Mouse (Mus musculus) 3T3-L1 (cell line): ENCODE results near the gene Pspn.

ENCODE experiments used
- DNase-seq: peaks from one replicate; pipeline ENCODE4 v3.0.0-alpha.2; 2015; ENCODE audit warnings: low read depth, low spot score

The Pspn gene

DNA sequence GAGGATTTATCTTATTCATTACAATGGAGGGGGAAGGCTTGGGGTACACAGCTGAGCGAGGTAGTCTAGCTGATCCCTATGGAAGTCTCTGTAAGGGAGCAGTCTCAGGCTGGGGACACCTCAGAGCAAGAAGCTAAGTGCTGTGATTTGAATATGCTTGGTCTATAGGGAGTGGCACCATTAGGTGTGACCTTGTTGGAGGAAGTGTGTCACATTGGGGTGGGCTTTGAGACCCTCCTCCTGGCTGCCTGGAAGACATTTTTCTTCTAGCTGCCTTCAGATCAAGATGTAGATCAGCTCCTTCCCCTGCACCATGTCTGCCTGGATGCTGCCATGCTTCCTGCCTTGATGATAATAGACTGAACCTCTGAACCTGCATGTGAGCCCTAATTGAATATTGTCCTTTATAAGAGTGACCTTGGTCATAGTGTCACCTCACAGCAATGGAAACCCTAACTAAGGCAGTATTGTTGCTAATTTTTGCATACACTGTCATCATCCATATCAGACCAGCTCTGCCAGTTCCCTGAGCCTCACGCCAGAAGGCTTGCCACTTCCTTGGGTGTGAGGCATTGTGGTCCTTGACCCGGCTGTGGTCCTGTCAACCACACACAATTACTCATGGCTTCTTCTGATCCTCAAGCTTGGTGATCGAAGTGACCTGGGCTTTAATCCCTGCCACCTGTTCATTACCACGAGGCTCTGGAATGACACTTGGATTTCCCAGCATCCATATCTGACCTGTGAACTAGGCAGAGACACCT is 37.0 kb downstream of the Pspn start:
- DNase-seq, result no peak

DNA sequence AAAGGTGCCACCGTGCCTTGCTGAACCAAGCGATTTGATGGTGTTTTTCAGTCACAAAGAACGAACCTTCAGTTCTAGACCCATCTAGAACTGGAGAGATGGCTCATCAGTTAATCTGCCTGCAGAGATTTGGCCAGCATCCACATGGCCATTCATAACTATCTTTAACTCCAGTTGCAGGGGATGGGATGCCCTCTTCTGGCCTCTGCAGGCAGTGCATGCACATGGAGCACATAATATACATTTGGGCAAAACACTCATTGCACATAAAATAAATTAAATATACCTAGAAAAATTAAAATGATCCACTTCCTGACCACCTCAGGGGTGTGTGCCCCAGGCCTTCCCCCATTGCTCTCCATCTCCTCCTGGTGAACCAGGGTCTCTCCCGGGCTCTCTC is 37.9 kb downstream of the Pspn start:
- peak; percentile 21 for DNase-seq

- DNase-seq, result no peak
These were observed 41.2 kb downstream of the Pspn start for GRCm38 (mm10) chr17:56958667-56959066.

GRCm38 (mm10) chr17:56957763-56958429 is 41.9 kb downstream of the Pspn start:
- DNase-seq, result peak; percentile 35

GRCm38 (mm10) chr17:56954871-56955270 is 44.9 kb downstream of the Pspn start:
- no peak for DNase-seq

DNA sequence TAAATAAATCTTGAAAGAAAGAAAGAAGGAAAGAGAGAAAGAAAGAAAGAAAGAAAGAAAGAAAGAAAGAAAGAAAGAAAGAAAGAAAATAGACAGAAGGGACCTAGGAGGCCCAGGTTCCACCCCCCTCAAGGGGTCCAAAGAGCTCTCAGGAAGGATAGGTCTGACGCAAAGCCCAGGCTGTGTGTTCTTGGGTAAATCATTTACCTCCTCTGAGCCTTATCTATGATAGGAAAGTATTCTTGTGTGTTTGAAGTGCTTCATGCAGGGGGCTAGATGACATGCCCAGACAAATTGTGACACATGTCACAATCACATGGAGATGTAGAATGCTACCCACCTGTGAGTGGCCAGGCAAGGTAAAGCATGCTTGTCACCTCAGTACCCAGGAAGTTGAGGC is 47.2 kb downstream of the Pspn start:
- no peak for DNase-seq

DNA sequence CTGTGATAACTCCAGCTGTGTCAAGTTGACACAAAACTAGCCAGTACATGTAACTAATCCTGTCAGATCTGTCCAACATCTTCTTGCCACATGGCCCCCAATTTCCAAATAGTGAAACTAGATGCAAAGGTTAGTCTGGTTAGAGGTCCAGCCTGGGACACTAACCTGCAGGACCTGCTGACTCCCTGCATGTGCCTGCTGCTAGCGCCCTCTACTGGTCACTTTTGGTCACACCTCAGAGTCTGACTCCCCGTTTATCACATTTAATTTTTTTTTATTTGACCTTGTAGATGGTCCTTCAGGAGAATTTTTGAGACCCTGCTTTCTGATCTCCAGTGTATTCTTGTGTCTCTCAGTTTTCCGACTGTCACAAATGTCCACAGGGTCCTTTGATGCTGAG is 48.9 kb downstream of the Pspn start:
- DNase-seq, result peak; percentile 75
